Mouse (Mus musculus): ENCODE results near the gene Sik1. TPM values are rescaled to one million over a fixed set of nuclear protein-coding genes. Genes with fewer than 3 reads are reported as not detected.

Sik1 gene
- total RNA-seq, 2 experiments from 2014 or later, result 12.4 to 15.4 TPM

DNA sequence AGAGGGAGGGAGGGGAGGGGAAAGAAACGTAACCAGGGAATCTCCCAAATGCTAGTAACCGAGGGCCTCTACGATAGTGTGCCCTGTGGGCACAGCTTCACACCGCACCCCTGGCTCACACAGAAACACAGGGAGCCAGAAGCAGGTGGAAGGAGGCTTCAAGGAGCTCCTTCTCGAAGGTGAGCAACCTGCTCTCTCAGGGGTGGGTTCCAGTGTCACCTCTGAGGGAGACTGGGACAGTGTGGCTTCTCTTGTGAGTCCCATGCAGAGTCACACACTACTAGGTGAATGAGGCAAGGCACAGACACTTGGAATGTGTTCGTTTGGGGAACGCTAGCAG, 17.2 kb upstream of the Sik1 start:
- DNase-seq (ENCODE audit: low spot score in 2 of 2), result no peak
- H3K4me3 ChIP-seq, result no peak overlapping the region
- TF ChIP-seq CTCF (conservative IDR thresholded peaks at IDR 0.05), result no peak
- H3K27ac ChIP-seq, result no peak overlapping the region

DNA sequence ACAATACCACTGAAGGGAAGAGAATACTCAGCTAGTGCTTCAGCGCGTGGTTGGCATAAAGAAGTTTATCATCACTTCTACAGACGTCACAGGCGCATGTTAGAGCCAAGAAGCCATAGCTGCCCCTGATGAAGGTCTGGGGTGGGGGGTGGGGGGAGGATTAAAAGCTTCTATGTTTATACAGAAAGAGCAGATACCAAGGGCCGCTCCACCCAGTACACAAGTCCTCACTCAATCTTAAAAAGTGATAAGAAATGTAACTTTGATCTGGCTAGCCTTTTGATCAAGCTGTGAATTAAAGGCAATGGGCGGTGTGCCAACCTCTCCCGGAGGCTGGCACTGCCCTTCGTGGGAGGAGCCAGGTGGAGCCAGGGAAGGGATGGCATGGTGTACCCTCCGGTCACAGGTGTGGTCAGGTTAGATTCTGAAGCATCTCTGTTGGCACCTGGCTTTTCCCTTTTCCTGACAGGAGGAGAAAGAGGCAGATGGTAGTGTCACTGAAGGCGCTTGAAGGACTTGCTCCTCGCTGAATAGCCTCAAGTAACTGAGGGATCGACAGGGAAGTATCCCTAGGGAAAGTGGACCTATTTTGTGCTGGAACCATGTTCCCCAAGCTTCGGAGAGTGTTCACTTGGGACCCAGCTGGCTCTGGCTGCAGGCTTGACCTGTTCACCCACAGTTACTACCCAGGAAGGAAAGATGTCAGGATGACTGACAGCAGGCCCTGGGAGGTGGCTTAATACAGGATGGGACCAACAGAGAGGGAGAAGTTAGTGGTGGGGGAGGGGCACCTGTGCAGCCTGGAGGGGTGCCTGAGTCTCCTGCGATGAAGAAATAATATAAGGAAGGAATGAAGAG, 16.6 kb upstream of the Sik1 start:
- DNase-seq (ENCODE audit: low spot score in 2 of 2), result no peak
- H3K4me3 ChIP-seq, result no peak overlapping the region
- no peak overlapping the region for H3K27ac ChIP-seq
- TF ChIP-seq CTCF (conservative IDR thresholded peaks at IDR 0.05), result no peak

DNA sequence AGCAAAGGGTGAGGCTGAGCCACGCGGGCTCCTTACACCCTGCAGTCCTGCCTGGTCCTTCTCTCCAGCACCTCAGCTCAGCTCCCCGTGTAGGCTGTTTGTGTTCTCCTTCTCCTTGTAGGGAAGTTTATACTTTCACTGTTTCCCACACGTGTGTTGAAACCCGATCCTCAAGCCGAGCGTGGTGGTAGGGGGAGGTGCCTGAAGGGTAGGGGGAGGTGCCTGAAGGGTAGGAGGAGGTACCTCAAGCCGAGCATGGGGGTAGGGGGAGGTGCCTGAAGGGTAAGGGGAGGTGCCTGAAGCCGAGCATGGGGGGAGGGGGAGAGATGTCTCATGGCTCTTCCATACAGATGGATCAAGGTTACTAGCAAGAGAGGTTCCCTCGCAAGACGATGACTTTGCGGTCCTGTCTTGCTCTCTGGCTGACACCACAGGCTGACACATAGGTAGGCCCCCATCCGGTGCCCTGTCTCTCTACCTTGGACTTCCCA, 15.4 kb upstream of the Sik1 start:
- Histone ChIP-seq H3K27ac (no peak overlapping the region), H3K4me3 (no peak overlapping the region)
- no peak for DNase-seq (ENCODE audit: low spot score in 2 of 2)
- no peak for TF ChIP-seq CTCF (conservative IDR thresholded peaks at IDR 0.05)

DNA sequence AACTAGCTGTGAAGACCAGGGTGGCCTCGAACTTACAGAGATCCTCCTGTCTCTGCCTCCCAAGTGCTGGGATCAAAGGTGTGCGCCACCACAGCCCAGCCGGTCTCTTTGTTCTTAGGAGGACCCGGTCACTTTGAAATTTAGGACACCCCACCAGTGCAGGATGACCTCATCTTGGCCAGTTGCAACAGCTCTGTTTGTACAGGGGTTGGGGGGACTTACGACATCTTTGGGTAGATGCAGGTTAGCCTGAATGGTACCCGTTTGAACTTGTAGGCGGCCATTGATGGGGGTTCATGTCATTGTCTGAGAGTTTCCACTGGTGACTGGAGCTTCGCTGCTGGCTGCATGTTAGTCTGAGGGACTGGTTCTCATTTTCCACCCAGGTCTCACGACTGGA, 14.8 kb upstream of the Sik1 start:
- no peak for TF ChIP-seq CTCF (conservative IDR thresholded peaks at IDR 0.05)
- H3K27ac ChIP-seq, result no peak overlapping the region
- no peak for DNase-seq (ENCODE audit: low spot score in 2 of 2)
- H3K4me3 ChIP-seq, result no peak overlapping the region

DNA sequence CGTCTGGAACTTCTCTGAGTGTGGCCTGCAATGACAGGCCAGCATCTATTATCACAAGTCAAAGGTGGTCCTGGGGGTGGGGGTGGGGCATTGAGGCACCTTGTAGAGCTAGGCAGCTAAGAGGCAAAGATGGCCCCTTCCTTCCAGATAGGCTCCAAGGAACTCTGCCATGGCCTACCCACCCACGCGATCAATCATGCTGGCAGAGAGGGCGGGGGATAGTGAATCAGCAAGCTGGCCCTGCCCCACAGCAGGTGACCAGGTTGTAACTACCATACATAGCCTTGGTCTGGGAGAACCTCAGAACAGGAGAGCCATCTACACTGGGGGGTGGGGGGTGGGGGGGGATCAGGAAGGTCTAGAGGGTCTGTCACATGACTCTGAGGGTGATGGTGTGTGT, 12.5 kb upstream of the Sik1 start:
- no peak for TF ChIP-seq CTCF (conservative IDR thresholded peaks at IDR 0.05)
- no peak overlapping the region for H3K27ac ChIP-seq
- DNase-seq (ENCODE audit: low spot score in 2 of 2), result no peak
- H3K4me3 ChIP-seq, result no peak overlapping the region

DNA sequence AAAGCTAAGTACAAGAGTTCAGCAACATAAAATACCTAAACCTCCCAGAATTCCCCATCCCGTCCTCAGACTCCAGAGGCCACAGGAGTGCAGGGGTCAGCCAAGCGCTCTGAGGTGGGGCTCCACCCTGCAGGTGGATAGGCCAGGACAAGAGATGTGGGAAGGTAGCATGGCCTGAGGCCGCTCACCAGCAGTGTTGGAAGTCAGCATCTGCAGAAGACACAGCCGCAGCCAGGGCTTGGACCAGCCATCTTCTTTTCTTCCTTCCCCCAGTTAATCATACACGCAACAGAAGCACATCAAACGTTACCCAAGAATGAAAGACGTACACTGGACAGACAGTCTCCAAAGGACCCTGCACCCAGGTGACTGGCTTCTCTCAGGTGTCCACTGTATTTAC, 11.5 kb upstream of the Sik1 start:
- no peak overlapping the region for H3K27ac ChIP-seq
- no peak for TF ChIP-seq CTCF (conservative IDR thresholded peaks at IDR 0.05)
- H3K4me3 ChIP-seq, result no peak overlapping the region
- DNase-seq (ENCODE audit: low spot score in 2 of 2), result no peak

GRCm38 (mm10) chr17:31865636-31866035, 10.0 kb upstream of the Sik1 start:
- no peak for TF ChIP-seq CTCF (conservative IDR thresholded peaks at IDR 0.05)
- Histone ChIP-seq H3K4me3 (no peak overlapping the region), H3K27ac (no peak overlapping the region)
- no peak for DNase-seq (ENCODE audit: low spot score in 2 of 2)

GRCm38 (mm10) chr17:31864666-31865450, 9.3 kb upstream of the Sik1 start:
- Histone ChIP-seq H3K27ac (no peak overlapping the region), H3K4me3 (no peak overlapping the region)
- no peak for DNase-seq (ENCODE audit: low spot score in 2 of 2)
- no peak for TF ChIP-seq CTCF (conservative IDR thresholded peaks at IDR 0.05)

- Histone ChIP-seq H3K27ac (no peak overlapping the region), H3K4me3 (no peak overlapping the region)
- DNase-seq (ENCODE audit: low spot score in 2 of 2), result no peak
- no peak for TF ChIP-seq CTCF (conservative IDR thresholded peaks at IDR 0.05)
Measured at GRCm38 (mm10) chr17:31863151-31863815, 7.7 kb upstream of the Sik1 start.

GRCm38 (mm10) chr17:31862136-31862535, 6.5 kb upstream of the Sik1 start:
- Histone ChIP-seq H3K27ac (no peak overlapping the region), H3K4me3 (no peak overlapping the region)
- TF ChIP-seq CTCF (conservative IDR thresholded peaks at IDR 0.05), result no peak
- no peak for DNase-seq (ENCODE audit: low spot score in 2 of 2)

GRCm38 (mm10) chr17:31861661-31862060, 6.1 kb upstream of the Sik1 start:
- DNase-seq (ENCODE audit: low spot score in 2 of 2), result no peak
- no peak overlapping the region for H3K4me3 ChIP-seq
- no peak overlapping the region for H3K27ac ChIP-seq
- TF ChIP-seq CTCF (conservative IDR thresholded peaks at IDR 0.05), result no peak

GRCm38 (mm10) chr17:31860856-31861255, 5.3 kb upstream of the Sik1 start:
- no peak for DNase-seq (ENCODE audit: low spot score in 2 of 2)
- H3K27ac ChIP-seq, result no peak overlapping the region
- no peak for TF ChIP-seq CTCF (conservative IDR thresholded peaks at IDR 0.05)
- no peak overlapping the region for H3K4me3 ChIP-seq

DNA sequence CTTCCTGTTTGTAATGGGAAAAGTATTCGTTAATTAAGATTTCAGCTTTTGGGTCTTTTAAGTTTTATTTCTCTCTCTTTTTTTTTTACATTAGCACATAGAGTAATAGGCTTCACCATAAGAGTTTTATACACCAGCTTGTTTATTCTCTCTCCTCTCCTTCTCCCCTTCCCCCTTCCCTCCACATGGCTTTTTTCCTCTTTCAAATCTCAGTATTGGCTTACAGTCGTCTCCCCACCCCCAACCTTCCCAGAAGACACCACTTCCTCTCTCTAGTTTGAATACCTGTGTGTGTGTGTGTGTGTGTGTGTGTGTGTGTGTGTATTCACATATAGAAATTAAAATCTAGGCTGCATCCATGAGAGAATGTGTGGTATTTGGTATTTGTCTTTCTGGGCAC, 3.8 kb upstream of the Sik1 start:
- TF ChIP-seq CTCF (conservative IDR thresholded peaks at IDR 0.05), result no peak
- Histone ChIP-seq H3K4me3 (no peak overlapping the region), H3K27ac (no peak overlapping the region)
- DNase-seq (ENCODE audit: low spot score in 2 of 2), result no peak

Measured in layer of hippocampus, adult 2 months (tissue).